ENCODE assay signal across 9 mouse cellular contexts in the genomic region with DNA sequence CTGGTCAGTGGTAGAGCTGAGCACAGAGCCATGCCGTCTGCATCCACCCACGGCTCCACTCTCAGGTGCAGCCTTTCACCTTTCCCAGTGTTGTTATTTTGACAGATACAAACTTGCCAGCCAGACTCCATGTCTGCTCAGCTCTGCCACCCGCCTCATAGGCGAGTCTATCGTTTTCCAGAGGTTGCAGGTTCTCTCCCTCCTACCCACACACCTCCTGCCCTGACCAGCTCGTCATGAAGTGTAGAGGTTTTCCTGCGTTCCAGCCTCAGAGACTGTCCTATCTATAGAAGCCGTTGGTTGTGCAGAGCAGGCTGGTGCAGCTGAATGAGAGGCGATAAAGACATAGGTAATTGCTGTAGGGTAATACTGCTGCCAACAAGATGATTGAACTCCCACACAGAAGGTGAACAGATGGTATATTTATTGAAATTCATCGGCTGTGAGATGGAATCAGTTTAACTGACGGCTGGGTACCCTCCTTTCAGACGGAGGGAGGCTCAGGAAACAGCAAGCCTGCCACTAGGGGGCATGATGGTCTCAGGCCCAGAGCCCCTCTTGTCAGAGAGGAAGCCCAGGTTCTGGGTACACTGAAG. TPM values are rescaled to one million over a fixed set of nuclear protein-coding genes. Genes with fewer than 3 reads are reported as not detected.
DNase-seq lines count a peak whose midpoint lies in the region; ATAC-seq and TF ChIP-seq lines count a peak whose summit lies in the region.
"Had no signal": no experiment of that assay in that cellular context is flagged by ENCODE, and none has a peak within 500 bp of the region (broad histone marks: within the 10 kb centered on the region; RNA-seq: fewer than 3 reads in every experiment).

No protein-coding gene starts in this region.

- no peaks in the 10 kb centered on the region for H3K36me3 ChIP-seq in intestine, postnatal 0 days (ENCODE audit: control insufficient read depth, insufficient read depth)
- H3K36me3 ChIP-seq: liver, embryonic 15.5 days had no signal

- no peaks in the 10 kb centered on the region for H3K4me1 ChIP-seq in intestine, postnatal 0 days (replicated peaks; ENCODE audit: control insufficient read depth, insufficient read depth, low read length)
- H3K4me1 ChIP-seq: liver, embryonic 15.5 days had no signal

- ATAC-seq in erythroid progenitor cell, adult 5-6 weeks (replicated peaks; ENCODE audit: low FRiP score, poor library complexity, severe bottlenecking): 0 out of 2 replicates have a peak, but pooled peaks have one; percentile 30
- ATAC-seq in intestine, postnatal 0 days: no peak
- ATAC-seq in inflammation-experienced regulatory T-cells, adult 6 months: no peak

- no peak overlapping the region for H3K9ac ChIP-seq in intestine, postnatal 0 days (ENCODE audit: low read depth, low read length)
- H3K9ac ChIP-seq: liver, embryonic 15.5 days had no signal

- no peaks in the 10 kb centered on the region for H3K27me3 ChIP-seq in intestine, postnatal 0 days (replicated peaks; ENCODE audit: control insufficient read depth, insufficient read depth, low read length)
- H3K27me3 ChIP-seq: liver, embryonic 15.5 days had no signal

- no peak overlapping the region for H3K4me2 ChIP-seq in intestine, postnatal 0 days (replicated peaks; ENCODE audit: low read depth)
- H3K4me2 ChIP-seq: liver, embryonic 15.5 days had no signal

- 51% methylated on average over 12 of the region's 12 CpGs for WGBS in intestine, postnatal 0 days

- peak; percentile 32 for DNase-seq in gastrocnemius, adult 2 months
- DNase-seq in gastrocnemius, adult 18-20 months (ENCODE audit: low spot score): no peak
- peak; percentile 40 for DNase-seq in adrenal gland, postnatal 14 days
- peak; percentile 90 for DNase-seq in left cerebral cortex, postnatal 4 days
- DNase-seq in ovary, postnatal 14 days (ENCODE audit: low spot score): peak; percentile 37

- H3K27ac ChIP-seq in gastrocnemius, adult 2 months: no peak overlapping the region
- H3K27ac ChIP-seq in intestine, postnatal 0 days (ENCODE audit: low read depth, low read length): no peak overlapping the region
- H3K27ac ChIP-seq: liver, embryonic 15.5 days had no signal

- H3K9me3 ChIP-seq in intestine, postnatal 0 days (ENCODE audit: control insufficient read depth): no peaks in the 10 kb centered on the region
- H3K9me3 ChIP-seq: liver, embryonic 15.5 days had no signal

- no peak overlapping the region for H3K4me3 ChIP-seq in gastrocnemius, adult 2 months
- H3K4me3 ChIP-seq in intestine, postnatal 0 days (ENCODE audit: low read depth, low read length): no peak overlapping the region
- H3K4me3 ChIP-seq: liver, embryonic 15.5 days had no signal

- intact Hi-C loops in gastrocnemius, adult 2 months (cut with DNase I): loop anchor here (10.0 kb wide), 1 partner anchor 239 kb away; no protein-coding TSS in a partner anchor
- intact Hi-C loops in left cerebral cortex, postnatal 4 days (cut with DNase I): loop anchor here (5.0 kb wide), 1 partner anchor 227 kb away; no protein-coding TSS in a partner anchor

- peak; percentile 54 for TF ChIP-seq CTCF in gastrocnemius, adult 2 months (IDR thresholded peaks at IDR 0.05)
- peak; percentile 78 for TF ChIP-seq CTCF in intestine, postnatal 0 days (IDR thresholded peaks at IDR 0.05; ENCODE audit: low read depth)

RNA-seq across cellular contexts. Expression of a gene that starts 58.0 kb away (rescaled TPM):
- not detected for total RNA-seq in gastrocnemius, adult 2 months (2021)
- not detected for total RNA-seq in gastrocnemius, adult 18-20 months (2021)
- 0.78 and 0.90 TPM in 2 replicates for total RNA-seq in adrenal gland, postnatal 14 days (2021)
- not detected in 2 replicates for total RNA-seq in erythroid progenitor cell, adult 5-6 weeks (2015; ENCODE audit: low replicate concordance)
- total RNA-seq in erythroid progenitor cell, adult 5-6 weeks (2017; ENCODE audit: low replicate concordance): not detected in 2 replicates
- 1.1 and 1.2 TPM in 2 replicates for polyA plus RNA-seq in intestine, postnatal 0 days (2015; fragmentation: Nextera tagmentation; extraction: Ambion mirVana)
- total RNA-seq in left cerebral cortex, postnatal 4 days (2021): 100 to 1,000 TPM; 107 TPM
- not detected for polyA plus RNA-seq in inflammation-experienced regulatory T-cells, adult 6 months (2017; shearing (Covaris generic))

Comparison
In these comparisons a context has a peak if more than half of its experiments do, and no peak if none do; other contexts are left out.
1. RNA of a gene that starts 58.0 kb away (total RNA-seq): 107 TPM in left cerebral cortex, postnatal 4 days; 0.78 to 0.90 TPM in adrenal gland, postnatal 14 days, not detected in gastrocnemius, adult 2 months, not detected in gastrocnemius, adult 18-20 months and not detected in erythroid progenitor cell, adult 5-6 weeks; every median in the first group is over 10 times any median in the second.